Mouse (Mus musculus) splenic B cell, adult 2 months (primary cell): ENCODE results near the gene Myom1.

Source experiments
- DNase-seq: peaks from one replicate; pipeline ENCODE4 v3.0.0-alpha.2; 2011; ENCODE audit warnings: low read depth, low spot score
- H3K27me3 ChIP-seq: 2 replicates; pipeline ENCODE4 v1.6.1; 2012; ENCODE audit warnings: mild to moderate bottlenecking, low read length, moderate library complexity, mixed read lengths; ENCODE audit not compliant: control insufficient read depth, poor library complexity, insufficient read depth, severe bottlenecking
- H3K36me3 ChIP-seq: 2 replicates; pipeline ENCODE4 v1.6.1; 2012; ENCODE audit warnings: mild to moderate bottlenecking, low read length, moderate library complexity, mixed read lengths; ENCODE audit not compliant: control insufficient read depth, poor library complexity, insufficient read depth, severe bottlenecking

The Myom1 gene

GRCm38 (mm10) chr17:71087396-71088153 is 85.1 kb downstream of the Myom1 start:
- Histone ChIP-seq H3K27me3 (no peaks in the 10 kb centered on the region), H3K36me3 (no peaks in the 10 kb centered on the region)
- peak; percentile 31 for DNase-seq

- no peak for DNase-seq
- Histone ChIP-seq H3K36me3 (no peaks in the 10 kb centered on the region), H3K27me3 (no peaks in the 10 kb centered on the region)
These were observed 85.7 kb downstream of the Myom1 start for GRCm38 (mm10) chr17:71088154-71088521.

GRCm38 (mm10) chr17:71088991-71089434 is 86.6 kb downstream of the Myom1 start:
- peak; percentile 43 for DNase-seq
- no peaks in the 10 kb centered on the region for H3K36me3 ChIP-seq
- no peaks in the 10 kb centered on the region for H3K27me3 ChIP-seq

GRCm38 (mm10) chr17:71089781-71090480 is 87.5 kb downstream of the Myom1 start:
- Histone ChIP-seq H3K27me3 (no peaks in the 10 kb centered on the region), H3K36me3 (no peaks in the 10 kb centered on the region)
- peak; percentile 56 for DNase-seq

GRCm38 (mm10) chr17:71091024-71091423 is 88.6 kb downstream of the Myom1 start:
- Histone ChIP-seq H3K36me3 (no peaks in the 10 kb centered on the region), H3K27me3 (no peaks in the 10 kb centered on the region)
- peak; percentile 31 for DNase-seq

GRCm38 (mm10) chr17:71092341-71092740 is 89.9 kb downstream of the Myom1 start:
- DNase-seq, result no peak
- Histone ChIP-seq H3K36me3 (no peaks in the 10 kb centered on the region), H3K27me3 (no peaks in the 10 kb centered on the region)

- DNase-seq, result no peak
- H3K27me3 ChIP-seq, result no peaks in the 10 kb centered on the region
- H3K36me3 ChIP-seq, result no peaks in the 10 kb centered on the region
These were observed 91.4 kb downstream of the Myom1 start for GRCm38 (mm10) chr17:71093793-71094192.

- H3K27me3 ChIP-seq, result no peaks in the 10 kb centered on the region
- DNase-seq, result no peak
- no peaks in the 10 kb centered on the region for H3K36me3 ChIP-seq
These were observed 92.0 kb downstream of the Myom1 start for GRCm38 (mm10) chr17:71094438-71094837.

- Histone ChIP-seq H3K36me3 (no peaks in the 10 kb centered on the region), H3K27me3 (no peaks in the 10 kb centered on the region)
- no peak for DNase-seq
These were observed 94.2 kb downstream of the Myom1 start for GRCm38 (mm10) chr17:71096557-71097208.

GRCm38 (mm10) chr17:71097209-71097597 is 94.8 kb downstream of the Myom1 start:
- Histone ChIP-seq H3K36me3 (no peaks in the 10 kb centered on the region), H3K27me3 (no peaks in the 10 kb centered on the region)
- no peak for DNase-seq

GRCm38 (mm10) chr17:71098606-71099005 is 96.2 kb downstream of the Myom1 start:
- H3K27me3 ChIP-seq, result no peaks in the 10 kb centered on the region
- no peaks in the 10 kb centered on the region for H3K36me3 ChIP-seq
- DNase-seq, result no peak

GRCm38 (mm10) chr17:71102571-71103551 is 100.4 kb downstream of the Myom1 start:
- DNase-seq, result no peak
- H3K36me3 ChIP-seq, result no peaks in the 10 kb centered on the region
- no peaks in the 10 kb centered on the region for H3K27me3 ChIP-seq

- Histone ChIP-seq H3K36me3 (no peaks in the 10 kb centered on the region), H3K27me3 (no peaks in the 10 kb centered on the region)
- no peak for DNase-seq
These were observed 102.9 kb downstream of the Myom1 start for GRCm38 (mm10) chr17:71105297-71105696.

GRCm38 (mm10) chr17:71106250-71106649 is 103.8 kb downstream of the Myom1 start:
- H3K36me3 ChIP-seq, result no peaks in the 10 kb centered on the region
- no peak for DNase-seq
- H3K27me3 ChIP-seq, result no peaks in the 10 kb centered on the region
